Mouse (Mus musculus) megakaryocyte-erythroid progenitor cell, adult 5-6 weeks (primary cell): ENCODE data around the gene Gramd1b. TPM values are rescaled to one million over a fixed set of nuclear protein-coding genes. Genes with fewer than 3 reads are reported as not detected.
A peak's percentile ranks its signal among the peaks of the same experiment; 100 is the strongest.

ENCODE experiments used
- ATAC-seq: replicated peaks from 2 replicates; pipeline ENCODE4 v1.8.0; 2016; ENCODE audit warnings: mild to moderate bottlenecking, inconsistent platforms; ENCODE audit not compliant: severe bottlenecking, poor library complexity, low FRiP score, low TSS enrichment
- total RNA-seq, 2 experiments: library from RNA; stranded (forward) in 1 of 2; stranded (reverse) in 1 of 2; fragments of 200-1000, 215-1000 nt in 1 of 2; fragments of >200 nt in 1 of 2; fragmentation: Nextera tagmentation in 1 of 2; gene quantifications; 2 replicates each; pipeline ENCODE4 v1.2.3; 2014 to 2017

Gene Gramd1b
- total RNA-seq, 2 experiments from 2014 or later = 13.5 to 19.2 TPM

DNA sequence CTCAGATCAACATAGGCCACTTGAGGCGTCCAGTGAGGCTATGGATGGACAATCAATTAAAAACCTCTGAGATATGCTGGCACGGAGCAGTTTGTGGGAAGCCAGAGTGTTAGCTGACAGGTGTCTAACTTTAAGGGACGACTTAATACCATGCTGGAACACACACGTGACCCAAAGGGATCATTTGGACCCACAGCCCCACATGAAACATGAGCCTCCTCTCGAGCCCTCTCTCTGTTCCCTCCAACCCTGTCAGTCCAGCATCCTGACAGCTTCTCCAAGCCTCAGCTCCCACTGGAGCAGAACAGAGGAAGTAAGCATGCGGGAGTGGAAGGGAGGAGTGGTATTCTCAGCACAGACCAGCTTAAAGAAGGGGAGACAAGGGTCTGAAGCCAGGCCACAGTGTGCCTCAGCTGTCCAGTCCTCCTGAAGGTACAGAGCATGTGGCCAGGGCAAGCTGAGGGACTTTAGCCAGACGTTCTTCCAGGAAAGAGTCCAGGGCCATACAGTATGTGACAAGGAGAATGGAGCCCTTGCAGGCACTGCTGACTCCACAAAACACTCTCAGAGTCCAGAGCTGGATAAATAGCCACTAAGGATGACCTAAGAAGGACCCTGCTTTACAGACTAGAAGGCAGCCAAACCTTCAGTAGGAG, 204.8 kb downstream of the Gramd1b start:
- ATAC-seq = no peak

DNA sequence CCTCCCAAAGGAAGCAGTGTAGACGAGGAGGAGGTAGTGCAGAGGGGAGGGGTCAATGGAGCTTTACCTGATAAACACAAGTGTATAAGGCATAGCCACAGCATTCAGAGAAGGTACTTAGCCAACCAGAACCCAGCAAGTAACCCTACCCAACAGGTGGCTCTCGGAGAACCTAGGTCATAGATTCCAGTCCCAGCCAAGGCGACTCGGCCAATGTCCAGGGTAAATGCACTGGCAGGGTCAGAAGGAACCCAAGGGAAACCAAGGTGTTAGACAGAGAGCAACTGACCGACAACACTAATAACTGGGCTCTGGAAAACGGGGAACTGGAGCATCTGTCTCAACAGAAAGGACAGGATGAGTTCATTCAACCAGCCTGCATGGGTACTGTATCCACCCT, 206.4 kb downstream of the Gramd1b start:
- ATAC-seq = no peak

DNA sequence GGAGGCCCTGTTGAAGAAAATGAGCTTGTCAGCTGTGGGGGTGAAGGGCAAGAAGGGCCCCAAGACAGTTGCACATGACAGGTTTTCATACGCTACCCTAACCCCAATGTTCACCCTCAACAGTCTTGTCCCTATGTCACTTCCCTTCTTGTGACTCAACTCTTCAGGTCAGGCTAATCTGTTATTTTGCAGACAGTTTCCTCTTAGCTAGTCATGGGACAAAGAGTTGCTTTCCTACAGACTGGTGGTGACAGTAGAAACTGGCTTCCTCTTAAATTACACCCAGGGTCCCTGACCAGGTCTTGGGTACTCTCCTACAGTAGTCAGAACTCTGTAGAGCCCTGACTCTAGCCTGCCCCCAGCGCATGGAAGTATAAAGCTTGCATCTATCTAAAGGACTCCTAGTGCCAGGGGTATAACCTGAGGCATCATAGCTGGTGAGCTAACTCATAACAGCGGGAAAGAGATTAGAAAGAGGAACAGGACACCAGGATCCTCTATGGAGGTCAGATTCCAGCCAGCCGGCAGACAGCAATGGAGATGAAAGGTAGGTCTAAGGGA, 206.9 kb downstream of the Gramd1b start:
- 0 out of 2 replicates have a peak, but pooled peaks have one; percentile 23 for ATAC-seq

DNA sequence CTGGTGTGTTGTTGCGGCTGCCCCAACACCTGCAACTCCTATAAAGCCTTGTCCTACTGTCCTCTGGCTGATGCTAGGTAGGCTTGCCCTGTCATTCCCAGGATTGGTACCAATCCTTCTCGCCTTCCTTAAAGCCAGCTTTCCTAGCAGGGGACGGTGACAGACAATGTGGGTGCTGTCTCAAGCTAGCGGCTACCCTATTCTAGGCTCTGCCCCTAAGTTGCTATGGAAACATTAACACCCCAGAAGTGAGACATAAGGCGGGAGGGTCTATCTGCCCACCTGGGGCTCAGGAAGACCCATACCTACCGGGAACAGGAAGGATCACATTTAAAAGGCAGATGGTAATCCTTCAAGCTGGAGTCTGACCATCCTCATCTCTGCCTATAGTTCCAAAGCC, 207.4 kb downstream of the Gramd1b start:
- ATAC-seq = no peak

DNA sequence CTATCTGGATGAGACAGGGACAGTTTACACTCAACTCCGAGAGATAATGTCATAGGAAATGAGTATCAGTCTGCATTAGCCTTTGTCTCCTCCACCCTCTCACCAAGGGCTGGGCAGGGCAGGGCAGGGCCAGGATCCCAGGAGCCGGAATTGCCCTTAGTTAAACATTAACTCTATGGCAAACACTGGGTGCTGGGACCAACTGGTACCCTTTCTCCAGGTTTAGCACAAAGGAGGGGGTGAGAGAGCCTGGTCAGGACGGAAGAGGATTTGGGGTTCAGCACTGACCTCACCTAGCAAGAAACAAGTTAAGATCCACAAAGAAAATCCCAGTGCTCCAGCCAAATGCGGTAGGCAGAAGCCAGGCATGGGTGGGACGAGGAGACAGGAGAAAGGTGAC, 208.0 kb downstream of the Gramd1b start:
- ATAC-seq = no peak

DNA sequence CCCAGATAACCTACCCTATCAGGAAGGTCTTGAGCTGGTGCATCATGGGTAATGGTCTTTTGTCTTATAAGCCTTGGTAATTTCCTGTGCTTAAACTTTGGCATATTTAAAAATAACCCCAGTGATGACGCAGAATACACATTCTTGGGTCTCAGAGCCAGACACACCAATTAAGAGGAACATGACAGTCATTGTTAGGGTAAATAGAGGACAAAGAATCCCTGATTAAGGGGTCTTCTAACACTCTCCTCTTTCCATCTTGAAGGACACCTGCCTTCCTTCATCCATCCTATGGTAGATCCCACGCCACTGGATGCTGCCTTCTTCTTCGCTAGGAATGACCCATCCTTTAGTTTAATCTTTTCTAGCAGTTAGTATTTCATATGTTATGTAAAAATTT, 208.8 kb downstream of the Gramd1b start:
- no peak for ATAC-seq

DNA sequence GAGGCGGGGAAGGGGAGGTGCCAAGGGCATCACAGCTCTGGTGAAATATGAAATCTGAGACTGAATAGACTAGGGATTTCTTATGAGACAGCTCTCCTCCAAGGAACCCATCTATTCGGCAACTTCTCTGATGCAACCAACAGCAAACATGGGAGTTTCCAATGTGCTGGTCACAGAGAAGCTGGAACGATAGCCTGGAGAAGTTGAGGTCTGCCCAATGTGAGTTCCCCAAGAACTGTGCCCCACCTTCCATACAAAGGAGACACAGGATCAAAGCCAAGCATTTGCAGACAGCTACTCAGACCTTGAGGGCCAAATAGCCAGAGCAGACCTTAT, 209.5 kb downstream of the Gramd1b start:
- no peak for ATAC-seq

DNA sequence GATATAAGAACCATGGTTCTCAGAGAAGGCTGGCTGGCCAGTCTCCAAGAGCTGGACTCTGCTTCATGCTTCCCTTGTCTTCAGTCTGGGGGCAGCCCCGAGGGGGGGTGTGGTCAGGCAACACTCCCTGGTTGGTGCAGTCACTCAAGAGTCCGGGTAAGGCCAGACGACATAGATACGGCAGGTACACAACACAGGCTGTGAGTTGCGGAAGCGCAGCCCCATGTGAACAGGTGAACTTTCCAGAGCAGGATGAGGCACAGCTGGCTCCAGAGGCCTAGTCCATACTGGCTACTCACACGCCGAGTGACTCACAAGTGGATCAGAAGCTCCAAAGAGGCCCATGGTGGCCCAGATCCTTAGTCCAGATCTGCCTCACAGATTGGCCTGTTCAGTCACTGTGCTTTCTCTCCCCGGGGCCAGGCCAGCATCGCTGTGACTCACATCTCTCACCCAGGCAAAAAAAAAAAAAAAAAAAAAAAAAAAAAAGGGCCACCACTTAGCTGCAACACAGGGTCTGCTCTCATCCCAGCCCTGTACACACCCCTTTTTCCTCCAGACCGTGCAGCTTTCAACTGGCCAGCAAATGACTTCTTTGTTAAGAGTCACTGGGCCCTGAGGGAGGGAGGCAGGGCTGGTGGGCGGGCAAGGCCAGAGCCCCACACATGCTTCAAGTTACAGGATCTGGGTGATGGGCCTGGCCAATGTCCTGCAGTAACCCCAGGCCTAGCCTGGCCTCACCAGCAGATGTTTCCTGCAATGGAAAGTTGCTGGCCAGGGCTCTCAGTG, 210.1 kb downstream of the Gramd1b start:
- no peak for ATAC-seq

DNA sequence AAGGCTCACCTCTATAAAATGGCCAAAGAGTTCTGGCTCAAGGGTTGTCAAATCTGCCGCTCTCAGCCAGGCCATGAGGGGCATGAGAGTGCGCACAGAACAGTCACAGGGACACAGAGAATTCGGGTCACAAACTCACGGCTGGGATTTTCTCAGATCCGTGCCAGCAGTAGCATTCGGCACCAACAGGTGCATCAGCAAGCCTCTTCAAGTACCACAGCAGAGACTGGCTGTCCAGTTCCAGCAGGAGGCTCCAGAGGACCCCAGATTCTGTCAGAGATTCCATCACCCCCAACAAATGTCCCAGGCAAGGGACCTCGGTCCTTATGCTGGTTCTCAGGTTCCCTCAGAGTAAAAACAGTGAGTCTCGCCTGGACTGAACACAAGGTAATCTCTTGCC, 210.8 kb downstream of the Gramd1b start:
- ATAC-seq = no peak

DNA sequence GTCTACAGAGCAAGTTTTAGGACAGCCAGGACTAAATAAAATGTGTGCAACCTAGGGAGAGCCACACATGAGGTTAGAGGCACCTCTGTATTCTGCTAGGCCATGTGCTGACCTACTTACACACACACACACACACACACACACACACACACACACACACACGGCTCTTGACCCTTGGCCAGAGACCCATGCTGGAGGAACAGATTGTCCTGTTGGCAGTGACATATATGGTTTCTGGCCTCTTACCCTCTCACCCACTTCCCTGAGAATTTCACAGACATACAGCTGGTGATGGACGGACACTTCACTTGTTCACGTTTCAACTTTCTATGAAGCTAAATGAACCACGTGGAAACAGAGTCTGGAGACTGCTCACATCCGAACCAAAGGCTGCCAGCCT, 212.4 kb downstream of the Gramd1b start:
- no peak for ATAC-seq

DNA sequence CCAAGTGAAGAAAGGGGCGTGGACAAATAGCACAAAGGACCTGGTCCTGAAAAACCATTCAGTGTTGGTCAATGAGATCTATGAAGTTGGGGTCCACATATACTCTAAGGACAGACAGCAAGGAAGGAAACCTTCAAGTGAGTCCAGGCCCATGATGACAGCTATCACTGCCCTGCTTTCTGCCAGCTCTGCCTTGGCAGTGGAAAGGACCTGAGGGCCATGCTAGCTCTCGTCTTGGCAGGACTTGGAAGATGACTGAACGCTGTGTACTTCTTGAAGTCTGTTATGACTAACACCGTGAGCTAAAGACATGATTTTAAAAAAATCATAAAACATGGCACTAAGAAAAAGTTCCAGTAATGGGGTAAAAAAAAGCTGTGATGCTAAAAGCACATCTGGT, 213.4 kb downstream of the Gramd1b start:
- ATAC-seq = no peak

DNA sequence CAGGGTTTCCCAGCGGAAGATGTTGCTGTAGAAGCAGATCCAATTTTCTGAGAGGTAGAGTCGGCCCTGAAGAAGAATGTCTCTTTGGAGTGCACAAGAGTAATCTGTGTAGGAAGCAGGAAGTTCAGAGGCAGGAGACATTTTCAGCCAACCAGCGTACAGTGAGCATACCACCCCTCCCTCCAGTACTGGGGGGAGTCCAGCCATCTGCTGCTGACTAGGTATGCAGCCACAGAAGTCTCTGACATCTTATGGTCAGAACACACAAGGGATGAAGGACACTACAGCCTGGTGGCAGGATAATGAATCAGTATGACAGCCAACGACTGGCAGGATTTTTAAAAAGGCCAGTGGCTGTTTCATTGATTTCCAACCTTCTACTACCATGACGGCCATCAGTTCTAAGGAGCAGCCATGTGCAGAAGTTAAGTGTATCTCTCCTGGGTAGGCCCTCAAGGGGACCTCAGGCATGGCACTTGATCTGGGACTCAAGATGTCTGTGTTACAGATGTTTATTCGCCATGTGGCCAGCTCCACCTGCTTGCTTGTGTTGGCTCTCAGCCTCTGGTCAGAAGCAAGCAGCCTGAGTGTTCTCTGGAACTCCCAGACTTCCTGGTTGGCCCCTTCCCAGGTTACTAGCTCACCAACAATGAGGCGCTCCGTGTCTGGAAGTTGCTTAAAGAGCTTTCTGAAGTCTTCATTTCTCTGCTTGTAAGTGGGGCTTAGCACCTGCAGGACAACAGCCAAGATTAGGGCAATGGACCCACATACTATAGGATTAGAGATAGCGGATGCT, 214.1 kb downstream of the Gramd1b start:
- ATAC-seq = no peak

DNA sequence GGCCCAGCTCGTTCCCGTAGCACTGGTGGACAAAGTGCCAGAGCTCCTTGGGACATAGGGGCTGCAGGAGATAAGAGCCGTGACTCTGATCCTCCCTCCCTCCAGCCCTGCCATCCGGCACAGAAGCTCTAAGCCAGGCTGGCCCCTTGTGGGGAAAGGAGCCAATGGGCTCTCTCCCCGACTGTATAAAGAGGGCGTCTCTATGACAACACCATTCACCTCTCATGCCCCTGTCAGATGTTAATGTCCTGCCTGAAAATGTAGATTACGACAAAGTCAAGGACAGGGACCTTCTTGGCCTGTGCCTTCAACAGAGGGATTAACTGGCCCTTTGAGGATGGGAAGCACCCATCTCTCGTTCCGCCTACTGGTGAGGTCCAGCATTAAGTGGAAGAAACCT, 219.4 kb downstream of the Gramd1b start:
- ATAC-seq = no peak

DNA sequence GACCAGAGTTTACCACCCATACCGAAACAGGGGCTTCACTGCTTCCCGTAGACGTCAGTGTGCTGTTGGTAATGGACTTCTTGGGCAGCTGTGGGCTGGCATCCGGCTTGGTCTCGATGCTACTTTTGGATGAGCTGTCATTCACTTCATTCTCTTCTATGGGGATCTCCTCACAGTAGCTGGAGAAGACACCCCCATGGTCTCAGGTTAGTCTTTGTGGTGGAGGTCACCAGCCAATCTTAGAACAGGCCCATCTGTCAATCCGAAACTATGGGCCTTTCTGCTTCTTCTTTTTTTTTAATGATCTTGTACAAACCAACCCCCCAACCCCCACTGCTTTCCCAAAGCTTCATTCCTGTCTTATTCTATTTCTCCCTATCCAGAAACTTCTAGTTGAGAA, 221.3 kb downstream of the Gramd1b start:
- no peak for ATAC-seq

DNA sequence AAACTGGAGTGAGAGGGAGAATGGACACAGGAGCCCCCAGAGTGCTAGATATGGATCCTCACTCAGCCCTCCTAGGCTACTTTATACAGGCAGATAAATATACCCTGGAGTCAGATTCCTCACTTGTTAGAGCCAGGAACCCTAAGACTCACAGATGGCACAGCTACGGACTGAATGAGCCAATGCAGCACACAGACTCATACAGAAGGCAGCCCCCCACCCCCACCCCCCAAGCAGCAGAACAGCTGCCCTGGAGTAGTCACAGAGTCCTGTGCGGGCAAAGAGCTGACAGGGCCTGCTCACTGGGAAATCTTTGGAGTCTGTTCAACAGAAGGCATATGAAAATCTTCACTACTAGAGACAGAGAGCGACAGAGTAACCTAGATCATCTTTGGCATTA, 223.9 kb downstream of the Gramd1b start:
- ATAC-seq = no peak

DNA sequence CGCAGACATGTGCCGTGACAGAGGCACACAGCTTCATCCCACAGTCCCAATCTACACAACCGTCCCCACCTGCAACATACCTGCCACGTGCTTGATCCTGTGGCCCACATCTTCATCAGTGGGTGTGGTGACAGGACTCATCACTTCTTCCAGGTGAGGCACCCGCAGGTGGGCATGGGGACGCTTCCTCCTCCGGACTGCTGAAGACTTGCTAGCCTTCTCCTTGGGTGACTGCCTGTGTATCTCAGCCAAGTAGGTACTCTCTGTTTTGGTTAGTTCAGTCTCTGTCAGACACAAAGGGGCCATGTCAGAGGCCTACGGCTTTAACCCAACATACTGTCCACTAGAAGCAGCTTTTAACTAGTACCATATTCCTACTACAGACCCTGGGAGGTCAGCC, 226.9 kb downstream of the Gramd1b start:
- ATAC-seq = no peak

DNA sequence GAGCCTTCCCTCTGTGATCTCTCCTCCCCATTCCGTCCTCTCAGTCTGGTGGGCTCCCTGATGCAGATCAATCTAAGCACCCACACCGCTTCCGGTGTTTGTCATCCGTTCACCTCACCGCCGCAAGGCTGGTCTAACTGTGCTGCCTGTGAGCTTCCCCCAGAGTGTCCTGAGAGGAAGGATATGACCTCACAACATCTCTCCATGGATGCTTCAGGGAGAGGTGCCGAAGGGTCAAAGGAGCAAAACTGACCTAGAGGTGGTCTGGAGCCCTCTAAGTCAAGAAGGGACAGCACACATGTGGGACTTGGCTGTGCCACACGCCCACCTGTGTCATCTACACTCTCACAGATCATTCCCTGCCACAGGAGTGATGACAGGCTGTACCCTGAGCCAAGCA, 228.8 kb downstream of the Gramd1b start:
- ATAC-seq = no peak

DNA sequence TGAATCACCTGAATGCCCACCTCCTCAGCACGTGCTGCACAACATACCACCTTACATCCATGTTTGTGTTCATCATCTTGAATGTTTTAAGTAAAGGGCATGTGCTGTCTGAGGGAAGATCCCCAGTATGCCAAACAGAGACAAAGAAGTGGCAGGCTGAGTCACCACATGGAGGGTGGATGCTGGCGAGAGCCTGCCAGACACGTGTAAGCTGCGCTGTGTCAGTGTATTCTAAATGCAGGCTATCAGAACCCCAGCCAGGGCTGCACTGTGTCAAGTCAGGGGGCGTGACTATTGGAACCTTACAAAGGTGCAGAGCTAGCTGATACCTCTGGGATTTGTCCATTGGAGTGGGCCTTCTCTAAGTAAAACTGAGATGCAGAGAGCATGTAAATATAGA, 229.7 kb downstream of the Gramd1b start:
- no peak for ATAC-seq

DNA sequence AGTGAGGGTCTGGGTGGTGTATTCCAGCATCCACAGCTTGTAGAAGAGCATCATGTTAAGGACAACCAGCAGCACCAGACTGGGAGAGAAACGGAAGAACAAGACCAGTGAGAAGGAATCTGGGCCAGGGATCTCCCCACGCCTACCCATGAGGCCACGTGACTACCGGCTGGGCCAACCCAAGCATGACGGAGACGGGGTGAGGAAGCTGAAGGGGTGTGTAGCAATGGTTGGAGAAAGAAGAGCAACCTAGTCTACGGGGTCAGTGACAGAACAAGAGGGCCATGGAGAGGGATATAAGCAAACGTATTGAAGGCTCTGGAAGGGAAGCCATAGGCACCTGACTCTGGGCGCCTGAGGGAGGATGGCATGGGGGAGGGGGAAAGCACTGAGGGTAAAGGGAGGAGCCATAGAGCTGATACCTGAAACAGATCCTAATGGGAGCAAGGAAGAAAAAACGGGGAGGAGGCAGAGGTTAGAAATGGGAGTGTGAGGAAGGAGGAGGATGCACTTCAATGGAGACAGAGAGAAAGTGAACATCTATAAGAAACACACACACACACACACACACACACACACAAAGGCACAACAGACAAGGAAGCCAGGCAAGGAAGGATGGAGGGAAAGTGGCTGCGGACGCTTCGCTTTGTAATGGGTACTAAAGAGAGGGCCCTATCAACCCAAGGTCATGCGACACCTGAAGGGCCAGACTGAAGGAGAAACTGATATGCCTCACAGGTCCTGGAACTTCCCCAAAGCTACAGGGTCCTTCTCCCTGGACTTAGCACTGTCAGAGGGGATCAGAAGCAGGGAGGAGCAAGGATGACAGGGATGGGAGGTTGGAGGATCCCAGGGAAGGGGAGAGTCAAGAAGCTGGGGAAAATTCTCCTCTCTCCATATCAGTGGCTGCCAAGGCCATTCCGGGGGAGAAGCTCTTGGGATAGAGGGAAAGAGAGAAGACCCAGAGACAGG, 230.9 kb downstream of the Gramd1b start:
- ATAC-seq = no peak
